Mouse (Mus musculus): ENCODE data around the gene Ctss. TPM values are rescaled to one million over a fixed set of nuclear protein-coding genes. Genes with fewer than 3 reads are reported as not detected.

Gene Ctss
- polyA plus RNA-seq, 1 experiment = 70.6 TPM

- no peaks in the 10 kb centered on the region for H3K27me3 ChIP-seq (ENCODE audit: control insufficient read depth, insufficient read depth, low read length)
- no peaks in the 10 kb centered on the region for H3K36me3 ChIP-seq (ENCODE audit: control insufficient read depth, insufficient read depth, low read length)
- DNase-seq = no peak
- TF ChIP-seq CTCF (IDR thresholded peaks at IDR 0.05; ENCODE audit: borderline replicate concordance, control insufficient read depth, extremely low read depth, insufficient read depth, low read length, poor library complexity) = no peak
- no peak for TF ChIP-seq POLR2A (IDR thresholded peaks at IDR 0.05; ENCODE audit: control insufficient read depth, extremely low read depth, insufficient read depth, low read length, poor library complexity)
- no peak overlapping the region for H3K27ac ChIP-seq (ENCODE audit: control insufficient read depth, insufficient read depth, low read length)
- peaks cover 6% of the 10 kb centered on the region for H3K4me1 ChIP-seq (replicated peaks; ENCODE audit: control insufficient read depth, insufficient read depth, low read length)
- H3K4me3 ChIP-seq (ENCODE audit: control insufficient read depth, insufficient read depth, low read length) = no peak overlapping the region
Measured at GRCm38 (mm10) chr3:95542171-95542570, 15.6 kb downstream of the Ctss start.

DNA sequence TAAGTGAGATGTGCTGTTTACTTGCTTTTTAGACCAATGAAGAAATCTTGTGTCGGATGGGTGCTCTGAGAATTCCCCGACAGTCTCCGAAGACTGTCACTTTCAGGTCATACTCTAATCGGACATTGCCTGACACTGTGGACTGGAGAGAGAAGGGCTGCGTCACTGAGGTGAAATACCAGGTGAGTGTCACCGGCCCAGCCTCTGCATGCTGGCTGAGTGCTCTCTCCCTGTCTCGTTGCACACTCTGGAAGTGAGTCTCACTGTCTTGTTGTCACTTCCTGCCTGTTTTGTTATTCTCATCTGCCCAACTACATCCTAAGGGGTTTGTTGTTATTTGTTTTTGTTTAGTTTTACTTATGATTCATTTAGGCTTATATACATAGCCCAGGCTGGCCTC is 16.4 kb downstream of the Ctss start:
- 88% methylated on average over 7 of the region's 7 CpGs for WGBS
- Histone ChIP-seq H3K27ac (ENCODE audit: control insufficient read depth, insufficient read depth, low read length) (no peak overlapping the region), H3K36me3 (ENCODE audit: control insufficient read depth, insufficient read depth, low read length) (no peaks in the 10 kb centered on the region), H3K27me3 (ENCODE audit: control insufficient read depth, insufficient read depth, low read length) (no peaks in the 10 kb centered on the region), H3K4me3 (ENCODE audit: control insufficient read depth, insufficient read depth, low read length) (no peak overlapping the region), H3K4me1 (replicated peaks; ENCODE audit: control insufficient read depth, insufficient read depth, low read length) (peaks cover 6% of the 10 kb centered on the region)
- no peak for TF ChIP-seq CTCF (IDR thresholded peaks at IDR 0.05; ENCODE audit: borderline replicate concordance, control insufficient read depth, extremely low read depth, insufficient read depth, low read length, poor library complexity)
- TF ChIP-seq POLR2A (IDR thresholded peaks at IDR 0.05; ENCODE audit: control insufficient read depth, extremely low read depth, insufficient read depth, low read length, poor library complexity) = no peak
- DNase-seq = no peak

- Histone ChIP-seq H3K27ac (ENCODE audit: control insufficient read depth, insufficient read depth, low read length) (no peak overlapping the region), H3K36me3 (ENCODE audit: control insufficient read depth, insufficient read depth, low read length) (no peaks in the 10 kb centered on the region), H3K27me3 (ENCODE audit: control insufficient read depth, insufficient read depth, low read length) (no peaks in the 10 kb centered on the region), H3K4me1 (replicated peaks; ENCODE audit: control insufficient read depth, insufficient read depth, low read length) (no peaks in the 10 kb centered on the region), H3K4me3 (ENCODE audit: control insufficient read depth, insufficient read depth, low read length) (no peak overlapping the region)
- 100% methylated on average over 1 of the region's 1 CpGs for WGBS
- no peak for TF ChIP-seq CTCF (IDR thresholded peaks at IDR 0.05; ENCODE audit: borderline replicate concordance, control insufficient read depth, extremely low read depth, insufficient read depth, low read length, poor library complexity)
- no peak for TF ChIP-seq POLR2A (IDR thresholded peaks at IDR 0.05; ENCODE audit: control insufficient read depth, extremely low read depth, insufficient read depth, low read length, poor library complexity)
- DNase-seq = no peak
Measured at GRCm38 (mm10) chr3:95550176-95550575, 23.6 kb downstream of the Ctss start.

- Histone ChIP-seq H3K36me3 (ENCODE audit: control insufficient read depth, insufficient read depth, low read length) (no peaks in the 10 kb centered on the region), H3K27ac (ENCODE audit: control insufficient read depth, insufficient read depth, low read length) (no peak overlapping the region), H3K4me3 (ENCODE audit: control insufficient read depth, insufficient read depth, low read length) (no peak overlapping the region), H3K27me3 (ENCODE audit: control insufficient read depth, insufficient read depth, low read length) (no peaks in the 10 kb centered on the region), H3K4me1 (replicated peaks; ENCODE audit: control insufficient read depth, insufficient read depth, low read length) (no peaks in the 10 kb centered on the region)
- no peak for TF ChIP-seq CTCF (IDR thresholded peaks at IDR 0.05; ENCODE audit: borderline replicate concordance, control insufficient read depth, extremely low read depth, insufficient read depth, low read length, poor library complexity)
- TF ChIP-seq POLR2A (IDR thresholded peaks at IDR 0.05; ENCODE audit: control insufficient read depth, extremely low read depth, insufficient read depth, low read length, poor library complexity) = no peak
- DNase-seq = no peak
- WGBS = 75% methylated on average over 3 of the region's 3 CpGs
Measured at GRCm38 (mm10) chr3:95553986-95554385, 27.4 kb downstream of the Ctss start.

DNA sequence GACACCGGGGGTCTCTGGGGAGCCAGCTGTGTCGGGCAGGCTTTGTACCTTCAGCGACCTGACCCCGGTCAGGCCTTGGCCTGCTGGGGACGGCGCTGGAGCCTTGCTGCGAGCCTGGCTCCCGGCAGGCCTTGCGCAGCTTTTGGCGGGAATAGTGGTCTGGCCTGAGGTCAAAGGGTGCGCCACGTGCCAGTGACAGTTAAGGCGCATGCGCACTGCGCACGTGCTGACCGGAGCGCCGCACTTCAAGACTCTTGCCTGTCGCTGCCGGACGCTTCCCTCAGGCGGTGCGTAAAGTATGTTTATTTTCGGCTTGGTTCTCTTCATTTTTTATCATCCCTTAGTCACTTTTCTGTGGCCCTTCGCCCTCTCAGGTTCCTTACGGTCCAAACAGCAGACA is 32.9 kb downstream of the Ctss start, which contains the start of gene Hormad1:
Hormad1 (plus strand) TSS at position 241 of the 400 bp plus-strand sequence.
- DNase-seq = no peak
- Histone ChIP-seq H3K4me3 (ENCODE audit: control insufficient read depth, insufficient read depth, low read length) (no peak within 1 kb of the TSS), H3K27me3 (ENCODE audit: control insufficient read depth, insufficient read depth, low read length) (no peaks in the 10 kb centered on the region), H3K27ac (ENCODE audit: control insufficient read depth, insufficient read depth, low read length) (no peak within 1 kb of the TSS), H3K4me1 (replicated peaks; ENCODE audit: control insufficient read depth, insufficient read depth, low read length) (no peaks in the 10 kb centered on the region), H3K36me3 (ENCODE audit: control insufficient read depth, insufficient read depth, low read length) (no peaks in the 10 kb centered on the region)
- TF ChIP-seq CTCF (IDR thresholded peaks at IDR 0.05; ENCODE audit: borderline replicate concordance, control insufficient read depth, extremely low read depth, insufficient read depth, low read length, poor library complexity) (no peak), POLR2A (IDR thresholded peaks at IDR 0.05; ENCODE audit: control insufficient read depth, extremely low read depth, insufficient read depth, low read length, poor library complexity) (no peak)
- 95% methylated on average over 27 of the region's 27 CpGs for WGBS

GRCm38 (mm10) chr3:95560738-95561137 is 34.2 kb downstream of the Ctss start:
- no peak for DNase-seq
- WGBS = 96% methylated on average over 3 of the region's 3 CpGs
- Histone ChIP-seq H3K4me3 (ENCODE audit: control insufficient read depth, insufficient read depth, low read length) (no peak overlapping the region), H3K27ac (ENCODE audit: control insufficient read depth, insufficient read depth, low read length) (no peak overlapping the region), H3K36me3 (ENCODE audit: control insufficient read depth, insufficient read depth, low read length) (no peaks in the 10 kb centered on the region), H3K27me3 (ENCODE audit: control insufficient read depth, insufficient read depth, low read length) (no peaks in the 10 kb centered on the region), H3K4me1 (replicated peaks; ENCODE audit: control insufficient read depth, insufficient read depth, low read length) (no peaks in the 10 kb centered on the region)
- TF ChIP-seq POLR2A (IDR thresholded peaks at IDR 0.05; ENCODE audit: control insufficient read depth, extremely low read depth, insufficient read depth, low read length, poor library complexity) (no peak), CTCF (IDR thresholded peaks at IDR 0.05; ENCODE audit: borderline replicate concordance, control insufficient read depth, extremely low read depth, insufficient read depth, low read length, poor library complexity) (no peak)

GRCm38 (mm10) chr3:95561826-95562225 is 35.2 kb downstream of the Ctss start:
- Histone ChIP-seq H3K27ac (ENCODE audit: control insufficient read depth, insufficient read depth, low read length) (no peak overlapping the region), H3K36me3 (ENCODE audit: control insufficient read depth, insufficient read depth, low read length) (no peaks in the 10 kb centered on the region), H3K27me3 (ENCODE audit: control insufficient read depth, insufficient read depth, low read length) (no peaks in the 10 kb centered on the region), H3K4me3 (ENCODE audit: control insufficient read depth, insufficient read depth, low read length) (no peak overlapping the region), H3K4me1 (replicated peaks; ENCODE audit: control insufficient read depth, insufficient read depth, low read length) (no peaks in the 10 kb centered on the region)
- no peak for TF ChIP-seq POLR2A (IDR thresholded peaks at IDR 0.05; ENCODE audit: control insufficient read depth, extremely low read depth, insufficient read depth, low read length, poor library complexity)
- no peak for TF ChIP-seq CTCF (IDR thresholded peaks at IDR 0.05; ENCODE audit: borderline replicate concordance, control insufficient read depth, extremely low read depth, insufficient read depth, low read length, poor library complexity)
- WGBS = 89% methylated on average over 2 of the region's 2 CpGs
- DNase-seq = no peak

All from thymus, adult 2 months (tissue).